Mouse (Mus musculus) adrenal gland, postnatal 4 days (tissue): Measurements from ENCODE around the gene Tomm20l. TPM values are rescaled to one million over a fixed set of nuclear protein-coding genes. Genes with fewer than 3 reads are reported as not detected.
"Not testable (repeated sequence)": the region's sequence is repeated elsewhere in the genome, so short reads cannot be mapped to it uniquely, and the experiment has no call there.

ENCODE experiments used
- DNase-seq, 2 experiments: peaks; one replicate each; pipeline ENCODE4 v3.0.0; 2021 to 2022; ENCODE audit warnings: low spot score in 2 of 2, mixed read lengths in 2 of 2
- long read RNA-seq, 2 experiments: library from polyadenylated mRNA; stranded (forward); transcript quantifications; one replicate each; pipeline ENCODE4 v2.0.0; 2021
- total RNA-seq, 2 experiments: library from RNA; stranded (reverse); gene quantifications; 2 replicates each; pipeline ENCODE4 v1.2.3; 2021

Gene Tomm20l
- 1 to 10 TPM; 5.3 to 7.3 TPM for total RNA-seq
- long read RNA-seq, experiment 1, partial matches to known transcripts: 0 of 3 reads
- long read RNA-seq, experiment 1, other reads (novel, unspliced or antisense): 1 of 3 reads
- long read RNA-seq, experiment 2, partial matches to known transcripts: 0 of 6 reads
- long read RNA-seq, experiment 2, other reads (novel, unspliced or antisense): 2 of 6 reads

- DNase-seq: peak in 1 of 2 experiments; percentile 18
Observed at GRCm38 (mm10) chr12:71111331-71111730, at the start of gene Tomm20l. Gene Tomm20l (plus strand): TSS chr12:71111428.

- no peak for DNase-seq
Observed at GRCm38 (mm10) chr12:71069846-71070245, 41.4 kb upstream of the Tomm20l start.

- DNase-seq: no peak
Observed at GRCm38 (mm10) chr12:71072048-71072447, 39.2 kb upstream of the Tomm20l start.

GRCm38 (mm10) chr12:71073113-71073730 lies 38.0 kb upstream of the Tomm20l start:
- no peak for DNase-seq

GRCm38 (mm10) chr12:71086331-71086730 lies 24.9 kb upstream of the Tomm20l start:
- no peak for DNase-seq

- DNase-seq: not testable (repeated sequence)
Observed at GRCm38 (mm10) chr12:71104275-71104674, 7.0 kb upstream of the Tomm20l start.

GRCm38 (mm10) chr12:71107216-71107771 lies 3.9 kb upstream of the Tomm20l start:
- no peak for DNase-seq

GRCm38 (mm10) chr12:71113074-71113473 lies 1.8 kb downstream of the Tomm20l start:
- DNase-seq: no peak

GRCm38 (mm10) chr12:71113675-71114288 lies 2.6 kb downstream of the Tomm20l start:
- DNase-seq: no peak

- DNase-seq: no peak
Observed at GRCm38 (mm10) chr12:71116411-71116810, 5.2 kb downstream of the Tomm20l start.

- no peak for DNase-seq
Observed at GRCm38 (mm10) chr12:71122731-71123130, 11.5 kb downstream of the Tomm20l start.

- no peak for DNase-seq
Observed at GRCm38 (mm10) chr12:71123286-71123685, 12.1 kb downstream of the Tomm20l start.

GRCm38 (mm10) chr12:71135581-71135980 lies 24.4 kb downstream of the Tomm20l start:
- no peak for DNase-seq

GRCm38 (mm10) chr12:71136130-71136973 lies 25.1 kb downstream of the Tomm20l start, which contains the start of the genes Timm9 and 2700049A03Rik:
Gene Timm9 (minus strand): TSS chr12:71136684.
Gene 2700049A03Rik (plus strand): TSS chr12:71136848.
- DNase-seq: peak; percentile 49 to 61

- peak; percentile 56 to 77 for DNase-seq
Observed at GRCm38 (mm10) chr12:71136974-71137491, 25.8 kb downstream of the Tomm20l start.

- no peak for DNase-seq
Observed at GRCm38 (mm10) chr12:71137686-71138085, 26.5 kb downstream of the Tomm20l start.

- DNase-seq: no peak
Observed at GRCm38 (mm10) chr12:71139258-71139828, 28.1 kb downstream of the Tomm20l start.

- DNase-seq: no peak
Observed at GRCm38 (mm10) chr12:71141189-71141588, 30.0 kb downstream of the Tomm20l start.

GRCm38 (mm10) chr12:71147641-71148040 lies 36.4 kb downstream of the Tomm20l start:
- peak in 1 of 2 experiments; percentile 19 for DNase-seq

- no peak for DNase-seq
Observed at GRCm38 (mm10) chr12:71148801-71149200, 37.6 kb downstream of the Tomm20l start.
